Mouse (Mus musculus) CD4-positive helper T cell, adult 2 months (primary cell): ENCODE measurements around the gene Rtraf.
A peak's percentile ranks its signal among the peaks of the same experiment; 100 is the strongest.
"Not testable (repeated sequence)": the region's sequence is repeated elsewhere in the genome, so short reads cannot be mapped to it uniquely, and the experiment has no call there.

ENCODE experiments used
- DNase-seq: peaks from one replicate; pipeline ENCODE4 v3.0.0-alpha.2; 2012; ENCODE audit warnings: low read depth, missing footprints, low spot score

Gene Rtraf

GRCm38 (mm10) chr14:19823321-19824142, at the start of gene Rtraf:
Rtraf (minus strand) TSS chr14:19823824.
- DNase-seq = peak; percentile 98

DNA sequence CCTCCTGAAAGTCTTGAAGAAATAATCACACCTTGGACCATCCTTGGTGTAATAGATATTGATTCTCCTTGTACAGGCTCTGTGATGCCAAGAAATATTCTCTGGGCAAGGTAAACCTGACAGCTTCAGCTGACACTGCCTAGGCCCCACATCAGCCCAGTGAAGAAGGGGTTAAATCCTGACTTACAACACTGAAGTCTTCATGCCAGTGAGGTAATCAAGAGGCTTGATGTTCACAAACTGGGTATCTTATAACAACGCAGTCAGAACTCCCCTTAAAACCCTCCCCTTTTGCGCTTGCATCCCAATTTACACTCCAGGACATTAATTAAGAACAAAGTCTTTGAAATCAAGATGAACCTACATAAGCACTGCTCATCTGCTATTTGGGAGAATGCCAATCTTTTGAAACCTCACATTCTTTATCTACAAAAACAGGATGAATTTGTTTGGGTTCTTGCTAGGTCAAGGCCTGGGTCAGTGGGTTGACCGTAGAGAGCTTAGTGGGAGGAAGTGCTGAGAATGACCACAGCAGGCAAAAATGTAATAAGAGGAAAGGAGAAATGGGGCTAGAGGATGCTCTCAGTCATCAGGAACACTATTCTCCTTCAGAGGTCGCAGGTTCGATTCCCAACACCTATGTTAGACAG, 43.8 kb upstream of the Rtraf start:
- no peak for DNase-seq

DNA sequence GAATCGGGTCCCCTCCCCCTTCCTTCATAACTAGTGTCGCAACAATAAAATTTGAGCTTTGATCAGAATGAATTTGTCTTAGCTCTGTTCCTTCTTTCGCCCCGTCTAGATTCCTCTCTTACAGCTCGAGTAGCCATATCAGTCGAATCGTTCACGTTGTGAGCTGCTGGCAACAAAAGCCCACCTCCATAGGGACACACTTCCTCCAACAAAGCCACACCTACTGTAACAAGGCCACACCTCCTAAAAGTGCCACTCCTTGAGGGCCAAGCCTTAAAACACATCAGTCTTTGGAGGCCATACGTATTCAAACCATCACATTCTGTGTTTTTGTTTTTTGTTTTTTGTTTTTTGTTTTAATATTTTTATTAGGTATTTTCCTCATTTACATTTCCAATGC, 41.5 kb upstream of the Rtraf start:
- not testable (repeated sequence) for DNase-seq

DNA sequence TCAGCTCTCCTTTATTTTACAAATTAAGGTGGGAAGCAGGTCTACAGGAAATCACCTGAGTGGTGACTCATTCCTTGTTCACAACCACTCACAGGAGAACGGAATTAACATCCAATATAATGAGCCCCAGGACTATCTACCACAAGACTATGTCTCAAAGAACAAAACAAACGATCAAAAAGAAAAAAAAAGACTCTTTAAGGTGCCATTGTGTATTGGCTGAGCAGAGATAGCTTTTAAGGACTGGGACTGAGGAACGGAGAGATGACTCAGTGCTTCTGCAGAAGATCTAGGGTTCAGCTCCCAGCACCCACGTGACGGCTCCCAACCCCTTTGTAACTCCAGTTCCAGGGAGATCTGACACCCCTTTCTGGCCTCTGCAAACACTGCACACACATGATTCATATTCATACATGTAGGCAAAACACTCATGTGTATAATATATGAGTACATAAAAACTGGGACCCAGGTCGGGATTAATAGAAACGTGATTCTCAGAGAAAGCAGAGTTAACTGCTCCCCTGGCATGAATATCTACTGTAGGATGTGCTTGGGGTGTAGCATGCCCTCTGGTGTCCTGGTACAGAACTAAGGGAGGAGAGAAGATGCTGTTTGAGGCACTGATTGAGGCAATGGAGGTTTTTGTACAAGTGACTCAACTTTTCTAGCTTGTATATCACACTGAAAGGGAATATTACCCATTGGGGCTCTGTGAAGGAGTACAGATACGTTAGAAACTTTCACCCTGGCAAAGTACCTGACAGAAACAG, 37.9 kb upstream of the Rtraf start:
- no peak for DNase-seq

- DNase-seq = no peak
Observed at GRCm38 (mm10) chr14:19860281-19860680, 36.7 kb upstream of the Rtraf start.

DNA sequence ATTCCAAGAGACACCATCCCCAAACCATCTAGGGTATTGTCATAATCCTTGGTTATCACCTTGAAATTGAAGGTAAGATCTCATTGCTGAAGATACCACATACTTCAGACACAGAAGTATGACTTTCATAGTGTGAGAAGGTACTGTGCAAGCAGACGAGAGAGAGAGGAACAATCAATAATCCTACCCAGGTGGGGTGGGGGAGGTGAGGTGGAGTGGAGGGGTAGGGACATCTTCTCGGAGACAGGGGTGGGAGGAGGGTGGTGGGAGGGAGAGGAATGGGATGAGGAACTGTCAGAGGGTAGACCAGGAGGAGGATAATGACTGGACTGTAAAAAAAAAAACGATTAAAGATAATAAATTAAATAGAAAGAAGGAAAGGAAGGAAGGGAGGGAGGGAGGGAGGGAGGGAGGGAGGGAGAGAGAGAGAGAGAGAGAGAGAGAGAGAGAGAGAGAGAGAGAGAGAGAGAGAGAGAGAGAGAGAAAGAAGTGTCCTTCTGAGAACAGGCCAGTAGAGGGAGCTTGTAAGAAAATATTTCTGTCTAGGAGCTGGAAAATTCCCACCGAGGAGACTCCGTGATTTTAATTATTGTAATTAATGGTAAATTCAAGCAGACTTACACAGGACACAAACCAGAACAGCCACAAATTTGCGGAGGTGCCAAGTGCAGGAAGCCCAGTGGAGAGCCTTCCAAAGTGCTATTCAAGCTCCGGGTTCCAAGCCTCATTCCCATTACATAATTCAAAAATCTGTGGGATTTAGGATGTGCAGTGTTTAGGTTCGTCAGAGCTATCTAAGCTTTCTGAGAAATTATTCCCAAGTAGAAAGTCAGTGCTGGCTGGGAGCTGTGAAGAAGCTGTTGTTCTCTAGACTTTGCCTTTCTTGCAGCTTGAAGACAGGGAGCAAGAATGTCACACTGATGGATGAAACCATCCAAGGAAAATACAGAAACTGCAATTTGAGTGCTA, 35.5 kb upstream of the Rtraf start:
- peak; percentile 16 for DNase-seq

- no peak for DNase-seq
Observed at GRCm38 (mm10) chr14:19858279-19858678, 34.7 kb upstream of the Rtraf start.

DNA sequence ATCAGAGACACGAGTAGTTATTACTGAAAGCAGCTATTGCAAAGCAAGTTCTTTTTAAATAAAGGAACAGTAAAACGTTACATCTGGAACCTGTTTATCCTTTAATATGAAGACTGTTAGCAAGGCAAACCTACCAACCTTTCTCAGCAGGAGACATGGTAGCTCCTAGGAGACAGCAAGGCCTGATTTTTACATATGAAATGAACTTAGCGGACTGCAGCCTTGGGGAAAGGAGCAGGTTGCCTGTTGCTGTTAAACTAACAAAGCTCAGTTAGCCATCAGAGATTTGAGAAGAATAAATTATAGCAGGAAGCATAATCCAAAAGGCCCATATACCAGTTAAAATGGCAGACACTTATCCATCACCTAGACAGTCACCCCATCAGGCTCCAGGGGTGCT, 29.8 kb upstream of the Rtraf start:
- DNase-seq = no peak

DNA sequence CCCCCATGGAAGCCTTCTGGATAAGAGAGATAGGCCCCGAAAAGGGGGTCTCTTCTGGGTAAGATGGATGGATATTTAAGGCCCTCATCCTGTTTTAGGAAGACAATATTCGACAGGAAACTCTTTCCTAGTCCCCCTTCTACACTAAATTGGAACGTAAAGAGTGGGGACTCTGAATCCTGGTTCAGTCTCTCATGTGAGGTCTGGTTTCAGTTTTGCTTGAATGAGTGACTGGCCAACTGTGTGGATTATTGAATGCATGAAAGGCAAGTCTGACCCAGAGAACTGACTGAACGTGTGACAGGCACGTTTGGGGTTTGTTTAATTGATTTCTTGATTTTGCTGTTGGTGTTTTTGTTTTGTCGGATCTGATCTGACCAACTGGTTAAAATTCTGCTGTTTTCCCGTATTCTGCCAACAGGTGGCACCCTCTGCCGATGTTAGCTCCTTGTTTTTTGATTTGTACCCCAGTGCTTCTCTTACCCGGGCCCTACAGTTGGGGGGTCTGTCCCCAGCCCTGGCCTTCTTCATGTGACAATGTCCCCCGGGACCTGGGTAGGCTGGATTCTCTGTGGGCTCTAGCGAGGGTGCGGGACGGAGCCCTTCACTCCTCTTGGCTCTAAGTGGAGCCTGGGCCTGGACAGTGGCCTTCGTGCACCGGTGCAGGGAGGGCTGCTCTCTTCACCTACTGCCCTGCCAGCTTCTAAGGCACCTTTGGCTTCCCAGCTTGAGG, 16.1 kb upstream of the Rtraf start:
- DNase-seq = peak; percentile 62

DNA sequence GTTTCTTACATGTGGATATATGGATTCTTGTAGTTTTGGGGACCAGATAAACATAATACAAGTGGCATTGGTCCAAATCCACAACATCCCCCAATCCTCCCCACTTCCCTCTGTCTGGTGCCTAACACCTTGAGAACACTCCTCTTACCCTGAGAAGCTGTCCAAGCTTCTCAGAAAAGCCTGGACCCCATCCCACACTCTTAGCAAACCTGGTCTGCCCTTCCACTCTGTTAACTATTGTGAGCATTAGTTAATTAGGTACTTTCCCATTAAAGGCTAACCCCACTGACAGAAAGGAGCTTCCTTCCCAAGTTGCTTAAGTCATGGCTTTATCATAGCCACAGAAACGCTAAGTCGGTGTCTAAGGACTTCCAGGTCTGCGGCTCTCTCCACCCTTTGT, 12.7 kb upstream of the Rtraf start:
- DNase-seq = no peak

GRCm38 (mm10) chr14:19825481-19825880, 1.9 kb upstream of the Rtraf start:
- DNase-seq = no peak

DNA sequence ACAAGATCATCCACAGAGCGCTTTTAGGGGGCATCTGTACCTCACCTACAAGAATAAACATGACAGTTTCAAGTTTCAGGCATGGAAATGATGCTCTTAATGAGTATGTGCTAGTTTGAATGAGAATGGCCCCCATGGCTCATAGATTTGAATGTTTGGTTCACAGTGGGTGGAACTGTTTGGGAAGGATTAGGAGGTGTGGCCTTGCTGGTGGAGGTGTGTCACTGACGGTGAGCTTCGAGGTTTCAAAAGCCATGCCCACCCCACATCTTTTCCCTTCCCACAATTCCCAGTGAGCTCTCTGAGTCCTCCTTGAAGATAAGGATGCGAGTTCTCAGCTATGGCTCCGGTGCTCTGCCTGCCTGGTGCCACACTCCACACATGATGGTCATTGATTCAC, 1.9 kb downstream of the Rtraf start:
- DNase-seq = no peak

- DNase-seq = peak; percentile 74
Observed at GRCm38 (mm10) chr14:19817949-19818348, 5.7 kb downstream of the Rtraf start.

DNA sequence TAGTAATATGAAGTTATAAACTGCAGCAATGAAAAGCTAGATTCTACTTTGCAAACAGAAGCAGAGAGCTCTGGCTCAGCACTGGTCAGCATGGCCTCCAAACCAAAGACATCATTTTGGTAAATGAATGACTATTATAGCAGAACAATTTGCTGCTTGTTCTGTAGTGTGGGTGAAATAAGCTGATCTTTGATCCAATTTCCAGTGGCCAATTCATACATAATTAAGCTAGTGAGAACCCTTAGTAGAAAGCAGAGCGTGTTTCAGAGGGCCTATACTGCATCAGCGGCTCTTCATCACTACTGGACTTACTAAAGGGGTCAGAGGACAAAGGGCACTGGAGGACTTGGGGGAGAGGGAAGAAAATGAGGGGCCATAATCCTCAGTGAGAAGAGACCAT, 10.6 kb downstream of the Rtraf start:
- DNase-seq = no peak

DNA sequence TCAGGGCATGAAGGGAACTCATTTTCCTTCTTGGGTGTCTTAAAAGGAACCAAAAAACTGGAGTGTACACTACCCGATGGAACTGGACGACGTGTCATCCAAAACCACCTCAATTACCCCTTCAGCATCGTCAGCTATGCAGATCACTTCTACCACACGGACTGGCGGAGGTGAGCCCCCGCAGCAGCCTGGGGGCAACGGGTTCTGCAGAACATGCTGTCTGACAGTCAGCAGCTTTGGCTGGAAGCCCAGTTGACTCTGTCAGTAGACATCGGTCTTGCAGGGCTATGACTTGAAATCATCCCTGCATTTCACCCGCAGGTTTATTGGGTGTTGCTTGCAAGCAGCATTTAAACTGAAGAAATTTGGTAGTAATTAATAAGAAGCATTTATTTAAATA, 13.7 kb downstream of the Rtraf start:
- no peak for DNase-seq

GRCm38 (mm10) chr14:19807858-19808257, 15.8 kb downstream of the Rtraf start:
- no peak for DNase-seq

GRCm38 (mm10) chr14:19807339-19807738, 16.3 kb downstream of the Rtraf start:
- no peak for DNase-seq

DNA sequence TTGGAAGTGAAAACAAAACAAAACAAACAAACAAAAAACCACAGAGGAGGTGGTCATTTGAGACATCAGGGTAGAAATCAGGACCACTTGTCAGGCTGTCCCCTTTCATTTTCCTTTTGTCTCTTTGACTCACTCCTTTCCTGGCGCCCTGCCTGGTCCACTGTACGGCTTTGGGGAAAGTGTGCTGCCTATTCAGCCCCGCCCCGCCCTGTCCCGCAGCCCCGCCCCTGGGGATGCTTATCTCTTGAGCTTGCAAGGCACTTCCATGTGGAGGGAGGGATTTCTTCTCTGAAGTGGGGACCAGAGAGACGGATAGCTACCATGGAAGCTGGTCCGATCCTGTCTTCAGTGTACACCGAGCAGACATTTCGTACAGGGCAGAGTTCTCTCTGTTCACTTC, 20.0 kb downstream of the Rtraf start:
- DNase-seq = no peak

GRCm38 (mm10) chr14:19803222-19803621, 20.4 kb downstream of the Rtraf start:
- DNase-seq = no peak

- DNase-seq = no peak
Observed at GRCm38 (mm10) chr14:19801474-19802215, 22.0 kb downstream of the Rtraf start.
